Mouse (Mus musculus) limb, embryonic 14.5 days (tissue): ENCODE results near the gene Fkbpl. TPM values are rescaled to one million over a fixed set of nuclear protein-coding genes. Genes with fewer than 3 reads are reported as not detected.

ENCODE experiments used
- ATAC-seq: fragments of 200-750 bp; cut with Nextera tagmentation; 2 replicates; pipeline ENCODE4 v1.8.0; 2017; ENCODE audit warnings: low read depth, moderate number of reproducible peaks, moderate TSS enrichment; ENCODE audit not compliant: low FRiP score
- DNase-seq: peaks from one replicate; pipeline ENCODE4 v3.0.0-alpha.2; 2015; ENCODE audit warnings: low spot score
- H3K27ac ChIP-seq: fragments of 300-500 bp; sonication (generic); replicated peaks from 2 replicates; pipeline ENCODE4 v1.5.1; 2014; ENCODE audit warnings: low read depth, mild to moderate bottlenecking, low read length, moderate library complexity, mixed read lengths
- H3K27me3 ChIP-seq: fragments of 300-500 bp; sonication (generic); 2 replicates; pipeline ENCODE4 v1.6.1; 2014; ENCODE audit warnings: low read length, mixed read lengths; ENCODE audit not compliant: control insufficient read depth, insufficient read depth
- H3K36me3 ChIP-seq: fragments of 300-500 bp; sonication (generic); 2 replicates; pipeline ENCODE4 v1.6.1; 2014; ENCODE audit warnings: mild to moderate bottlenecking, low read length, moderate library complexity, mixed read lengths; ENCODE audit not compliant: control insufficient read depth, insufficient read depth
- H3K4me1 ChIP-seq: fragments of 300-500 bp; sonication (generic); 2 replicates; pipeline ENCODE4 v1.6.1; 2014; ENCODE audit warnings: antibody characterized with exemption, low read length, mixed read lengths; ENCODE audit not compliant: control insufficient read depth, insufficient read depth
- H3K4me2 ChIP-seq: fragments of 300-500 bp; sonication (generic); replicated peaks from 2 replicates; pipeline ENCODE4 v1.6.1; 2014; ENCODE audit warnings: low read depth, mild to moderate bottlenecking, low read length, moderate library complexity; ENCODE audit not compliant: severe bottlenecking
- H3K4me3 ChIP-seq: fragments of 300-500 bp; sonication (generic); replicated peaks from 2 replicates; pipeline ENCODE4 v1.5.1; 2014; ENCODE audit warnings: low read length
- H3K9ac ChIP-seq: fragments of 300-500 bp; sonication (generic); 2 replicates; pipeline ENCODE4 v1.6.1; 2014; ENCODE audit warnings: mild to moderate bottlenecking, low read depth, low read length, moderate library complexity; ENCODE audit not compliant: severe bottlenecking
- H3K9me3 ChIP-seq: fragments of 300-500 bp; sonication (generic); 2 replicates; pipeline ENCODE4 v1.6.1; 2016; ENCODE audit warnings: low read length; ENCODE audit not compliant: control insufficient read depth
- POLR2A ChIP-seq: fragments of 200-500 bp; IDR thresholded peaks from 2 replicates; pipeline ENCODE4 v1.8.0; 2012; ENCODE audit warnings: inconsistent platforms, mild to moderate bottlenecking, moderate library complexity, borderline replicate concordance; ENCODE audit not compliant: insufficient read depth, insufficient read length; ENCODE audit errors: extremely low read depth
- WGBS: fragments of 180-500 bp; shearing (Covaris S2); extraction: QIAGEN DNeasy Blood & Tissue Kit; methylation state at CpG from one replicate; pipeline ENCODE4 v1.1.7; 2014; 5-methylcytosine and 5-hydroxymethylcytosine counted together
- polyA plus RNA-seq, 2 experiments: library from polyadenylated mRNA; depleted of rRNA in 1 of 2; stranded (reverse) in 1 of 2; unstranded in 1 of 2; fragments of >200 nt; fragmentation: Nextera tagmentation in 1 of 2; extraction: Ambion mirVana in 1 of 2; gene quantifications; 2 replicates each; pipeline versions ENCODE4 v1.2.1 to v1.2.3; 2012 to 2014

Fkbpl gene
- polyA plus RNA-seq, 2 experiments = 5.1 to 11.9 TPM

DNA sequence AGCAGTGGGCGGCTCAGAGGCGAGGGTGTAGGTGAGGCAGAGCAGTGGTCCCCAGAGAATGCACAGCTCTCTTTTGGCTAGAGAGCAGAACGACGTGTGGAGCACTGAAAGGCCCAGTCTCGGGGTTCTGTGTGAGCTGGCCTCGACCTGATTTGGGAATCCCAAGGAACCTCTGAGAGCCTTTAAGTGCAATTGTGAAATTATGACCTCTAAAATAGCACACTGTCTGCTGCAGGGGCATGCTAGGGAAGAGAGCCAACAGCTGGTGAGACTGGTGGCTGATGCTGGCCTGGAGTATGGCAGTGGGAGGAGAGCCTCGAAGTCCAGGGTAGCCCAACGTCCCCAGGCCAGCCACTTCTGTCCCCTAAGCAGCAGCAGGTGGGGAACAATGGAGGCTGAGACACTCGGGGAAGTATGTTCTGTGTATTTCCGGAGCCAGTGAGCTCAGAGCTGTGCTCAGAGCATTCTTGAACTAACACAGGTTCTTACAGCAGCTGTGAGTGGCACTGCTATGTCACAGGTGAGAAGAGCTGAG is 39.2 kb downstream of the Fkbpl start:
- H3K27ac ChIP-seq = 0 out of 2 replicates have a peak overlapping the region, but pooled peaks have one; percentile 4
- ATAC-seq = no peak
- 57% methylated on average over 10 of the region's 10 CpGs for WGBS

GRCm38 (mm10) chr17:34684253-34684893 is 39.8 kb downstream of the Fkbpl start:
- H3K4me2 ChIP-seq = no peak overlapping the region
- DNase-seq (peak; percentile 26), ATAC-seq (peak; percentile 22; the same call in 1 of the 2 replicates)
- H3K4me3 ChIP-seq = no peak overlapping the region
- no peak for TF ChIP-seq POLR2A
- H3K27ac ChIP-seq = peak overlapping the region; percentile 55; the same call in 1 of the 2 replicates
- H3K9ac ChIP-seq = 0 out of 2 replicates have a peak overlapping the region, but pooled peaks have one; percentile 2
- peaks cover 6% of the 10 kb centered on the region; the same call in 1 of the 2 replicates for H3K4me1 ChIP-seq
- no peaks in the 10 kb centered on the region for H3K9me3 ChIP-seq
- WGBS = 50% methylated on average over 9 of the region's 9 CpGs
- no peaks in the 10 kb centered on the region for H3K36me3 ChIP-seq
- H3K27me3 ChIP-seq = peaks cover 4% of the 10 kb centered on the region; the same call in 1 of the 2 replicates

More for the DNA sequence above, 39.2 kb downstream of the Fkbpl start:
- Histone ChIP-seq H3K4me3 (no peak overlapping the region), H3K4me1 (peaks cover 6% of the 10 kb centered on the region; the same call in 1 of the 2 replicates), H3K9me3 (no peaks in the 10 kb centered on the region), H3K36me3 (no peaks in the 10 kb centered on the region), H3K9ac (no peak overlapping the region), H3K27me3 (peaks cover 10% of the 10 kb centered on the region; the same call in 1 of the 2 replicates), H3K4me2 (no peak overlapping the region)
- DNase-seq = no peak
- no peak for TF ChIP-seq POLR2A

GRCm38 (mm10) chr17:34685120-34686110 is 40.9 kb downstream of the Fkbpl start:
- Histone ChIP-seq H3K27me3 (no peaks in the 10 kb centered on the region), H3K4me2 (no peak overlapping the region), H3K9ac (0 out of 2 replicates have a peak overlapping the region, but pooled peaks have one; percentile 25), H3K36me3 (no peaks in the 10 kb centered on the region), H3K4me1 (peaks cover 6% of the 10 kb centered on the region; the same call in 1 of the 2 replicates), H3K27ac (no peak overlapping the region; the same call in 1 of the 2 replicates), H3K9me3 (no peaks in the 10 kb centered on the region), H3K4me3 (no peak overlapping the region)
- DNase-seq = peak; percentile 77
- 76% methylated on average over 27 of the region's 28 CpGs for WGBS
- ATAC-seq = no peak
- no peak for TF ChIP-seq POLR2A

- WGBS = 94% methylated on average over 7 of the region's 7 CpGs
- no peak for DNase-seq
- peaks cover 6% of the 10 kb centered on the region; the same call in 1 of the 2 replicates for H3K4me1 ChIP-seq
- no peak overlapping the region for H3K4me3 ChIP-seq
- no peak overlapping the region for H3K4me2 ChIP-seq
- no peaks in the 10 kb centered on the region for H3K27me3 ChIP-seq
- H3K9ac ChIP-seq = no peak overlapping the region
- no peaks in the 10 kb centered on the region for H3K9me3 ChIP-seq
- TF ChIP-seq POLR2A = no peak
- H3K36me3 ChIP-seq = no peaks in the 10 kb centered on the region
- H3K27ac ChIP-seq = no peak overlapping the region
- no peak for ATAC-seq
These were observed 44.3 kb downstream of the Fkbpl start for GRCm38 (mm10) chr17:34688889-34689288.

GRCm38 (mm10) chr17:34690458-34690857 is 45.9 kb downstream of the Fkbpl start:
- ATAC-seq (no peak), DNase-seq (no peak)
- no peak overlapping the region for H3K27ac ChIP-seq
- no peaks in the 10 kb centered on the region for H3K9me3 ChIP-seq
- no peak overlapping the region for H3K4me2 ChIP-seq
- H3K9ac ChIP-seq = no peak overlapping the region
- WGBS = 68% methylated on average over 4 of the region's 4 CpGs
- no peaks in the 10 kb centered on the region for H3K36me3 ChIP-seq
- H3K4me3 ChIP-seq = no peak overlapping the region
- TF ChIP-seq POLR2A = no peak
- H3K27me3 ChIP-seq = no peaks in the 10 kb centered on the region
- H3K4me1 ChIP-seq = no peaks in the 10 kb centered on the region
